Mouse (Mus musculus): ENCODE data around the gene Bmper. TPM values are rescaled to one million over a fixed set of nuclear protein-coding genes. Genes with fewer than 3 reads are reported as not detected.

Bmper gene
- polyA plus RNA-seq, 1 experiment from 2014 or later: 0.38 TPM

GRCm38 (mm10) chr9:23377831-23378730 lies 155.2 kb downstream of the Bmper start:
- Histone ChIP-seq H3K4me2 (no peak overlapping the region), H3K27ac (replicated peaks) (no peak overlapping the region), H3K9ac (no peak overlapping the region), H3K27me3 (no peaks in the 10 kb centered on the region), H3K4me3 (replicated peaks) (no peak overlapping the region), H3K9me3 (replicated peaks) (no peaks in the 10 kb centered on the region), H3K36me3 (replicated peaks) (no peaks in the 10 kb centered on the region), H3K4me1 (replicated peaks) (no peaks in the 10 kb centered on the region)
- 48% methylated on average over 5 of the region's 5 CpGs for WGBS (ENCODE audit: insufficient replicate concordance)
- no peak for ATAC-seq (ENCODE audit: insufficient read depth)

GRCm38 (mm10) chr9:23378731-23379170 lies 155.9 kb downstream of the Bmper start:
- no peak for ATAC-seq (ENCODE audit: insufficient read depth)
- Histone ChIP-seq H3K4me1 (replicated peaks) (no peaks in the 10 kb centered on the region), H3K4me3 (replicated peaks) (no peak overlapping the region), H3K9ac (no peak overlapping the region), H3K27ac (replicated peaks) (no peak overlapping the region), H3K9me3 (replicated peaks) (no peaks in the 10 kb centered on the region), H3K4me2 (no peak overlapping the region), H3K27me3 (no peaks in the 10 kb centered on the region), H3K36me3 (replicated peaks) (no peaks in the 10 kb centered on the region)
- 33% methylated on average over 6 of the region's 6 CpGs for WGBS (ENCODE audit: insufficient replicate concordance)

GRCm38 (mm10) chr9:23380171-23380835 lies 157.4 kb downstream of the Bmper start:
- WGBS (ENCODE audit: insufficient replicate concordance): 42% methylated on average over 5 of the region's 5 CpGs

GRCm38 (mm10) chr9:23383291-23383690 lies 160.4 kb downstream of the Bmper start:
- no peak overlapping the region for H3K9ac ChIP-seq
- H3K4me3 ChIP-seq (replicated peaks): no peak overlapping the region
- no peaks in the 10 kb centered on the region for H3K36me3 ChIP-seq (replicated peaks)
- no peak overlapping the region for H3K27ac ChIP-seq (replicated peaks)
- no peaks in the 10 kb centered on the region for H3K9me3 ChIP-seq (replicated peaks)
- whole genome bisulfite sequencing (ENCODE audit: insufficient replicate concordance): 56% methylated on average over 8 of the region's 8 CpGs
- no peaks in the 10 kb centered on the region for H3K4me1 ChIP-seq (replicated peaks)
- H3K27me3 ChIP-seq: no peaks in the 10 kb centered on the region
- ATAC-seq (ENCODE audit: insufficient read depth): no peak
- no peak overlapping the region for H3K4me2 ChIP-seq

More at GRCm38 (mm10) chr9:23380171-23380835, 157.4 kb downstream of the Bmper start:
- Histone ChIP-seq H3K36me3 (replicated peaks) (no peaks in the 10 kb centered on the region), H3K27me3 (no peaks in the 10 kb centered on the region), H3K4me1 (replicated peaks) (no peaks in the 10 kb centered on the region), H3K27ac (replicated peaks) (no peak overlapping the region), H3K4me2 (no peak overlapping the region), H3K4me3 (replicated peaks) (no peak overlapping the region), H3K9ac (no peak overlapping the region), H3K9me3 (replicated peaks) (no peaks in the 10 kb centered on the region)
- no peak for ATAC-seq (ENCODE audit: insufficient read depth)

DNA sequence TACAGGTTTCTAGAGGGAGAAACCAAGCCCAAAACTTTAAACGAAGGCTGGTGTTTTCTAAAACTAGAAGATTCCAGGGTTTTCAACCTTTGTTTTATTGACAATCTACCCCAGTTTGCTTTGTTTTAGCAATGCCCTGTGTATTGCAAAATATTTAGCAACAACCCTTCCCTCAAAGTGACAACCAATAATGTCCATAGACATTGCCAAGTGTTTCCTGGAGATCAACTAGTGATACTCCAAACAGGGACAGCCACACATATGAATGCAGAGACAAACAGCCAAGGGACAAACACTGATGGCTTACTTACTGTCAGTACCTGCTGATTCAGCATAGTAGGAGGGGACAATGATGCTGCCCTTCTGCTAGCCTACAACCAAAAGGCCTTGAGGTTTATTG lies 161.0 kb downstream of the Bmper start:
- Histone ChIP-seq H3K4me2 (no peak overlapping the region), H3K4me1 (replicated peaks) (no peaks in the 10 kb centered on the region), H3K36me3 (replicated peaks) (no peaks in the 10 kb centered on the region), H3K4me3 (replicated peaks) (no peak overlapping the region), H3K9me3 (replicated peaks) (no peaks in the 10 kb centered on the region), H3K9ac (no peak overlapping the region), H3K27me3 (no peaks in the 10 kb centered on the region), H3K27ac (replicated peaks) (no peak overlapping the region)
- 66% methylated on average over 1 of the region's 1 CpGs for WGBS (ENCODE audit: insufficient replicate concordance)
- ATAC-seq (ENCODE audit: insufficient read depth): no peak

GRCm38 (mm10) chr9:23384880-23385279 lies 162.0 kb downstream of the Bmper start:
- Histone ChIP-seq H3K9ac (no peak overlapping the region), H3K4me1 (replicated peaks) (no peaks in the 10 kb centered on the region), H3K36me3 (replicated peaks) (no peaks in the 10 kb centered on the region), H3K4me2 (no peak overlapping the region), H3K27me3 (no peaks in the 10 kb centered on the region), H3K27ac (replicated peaks) (no peak overlapping the region), H3K9me3 (replicated peaks) (no peaks in the 10 kb centered on the region), H3K4me3 (replicated peaks) (no peak overlapping the region)
- no peak for ATAC-seq (ENCODE audit: insufficient read depth)
- 55% methylated on average over 3 of the region's 3 CpGs for WGBS (ENCODE audit: insufficient replicate concordance)

DNA sequence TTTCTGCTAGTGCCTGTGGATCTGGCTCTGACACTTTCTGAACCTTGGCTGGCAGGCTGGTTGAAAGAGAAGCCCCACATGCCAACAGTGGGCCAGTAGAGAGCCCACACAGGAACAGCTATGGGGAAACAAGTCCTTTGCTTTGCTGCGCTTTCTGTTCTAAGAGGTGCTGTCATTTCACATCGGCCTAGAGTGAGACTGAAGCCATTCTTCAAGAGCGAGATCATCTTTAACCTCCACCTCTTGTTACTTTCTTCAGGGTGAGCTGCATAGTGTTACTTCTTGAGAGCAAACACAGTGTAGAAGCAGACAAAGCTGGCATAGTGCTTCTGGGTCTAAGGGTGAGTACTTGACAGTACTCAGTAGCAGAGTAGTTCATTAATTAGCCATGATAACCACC lies 163.3 kb downstream of the Bmper start:
- Histone ChIP-seq H3K4me1 (replicated peaks) (no peaks in the 10 kb centered on the region), H3K4me2 (no peak overlapping the region), H3K9ac (no peak overlapping the region), H3K9me3 (replicated peaks) (no peaks in the 10 kb centered on the region), H3K4me3 (replicated peaks) (no peak overlapping the region), H3K27ac (replicated peaks) (no peak overlapping the region), H3K36me3 (replicated peaks) (no peaks in the 10 kb centered on the region), H3K27me3 (no peaks in the 10 kb centered on the region)
- no peak for ATAC-seq (ENCODE audit: insufficient read depth)
- 45% methylated on average over 3 of the region's 3 CpGs for WGBS (ENCODE audit: insufficient replicate concordance)

DNA sequence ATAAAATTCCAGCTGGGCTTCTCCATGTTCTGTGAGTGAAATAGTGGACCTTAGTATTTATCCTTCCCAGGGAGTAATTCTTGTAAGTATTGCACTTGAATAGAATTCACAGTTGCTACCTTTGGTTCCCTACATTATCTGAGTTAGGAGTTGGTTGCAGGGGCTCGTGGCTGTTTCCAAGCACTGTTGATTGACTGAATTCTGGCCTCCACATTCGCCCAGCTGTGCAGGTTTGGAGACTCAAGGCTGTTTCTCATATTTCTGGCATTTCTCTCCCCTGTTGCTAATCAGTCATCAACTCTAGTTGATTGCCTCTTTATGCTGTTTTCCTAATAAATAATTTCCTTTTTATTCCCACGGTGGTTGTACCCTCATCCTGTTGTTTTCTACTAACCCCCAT lies 167.2 kb downstream of the Bmper start:
- no peaks in the 10 kb centered on the region for H3K27me3 ChIP-seq
- no peak overlapping the region for H3K4me2 ChIP-seq
- ATAC-seq (ENCODE audit: insufficient read depth): no peak
- no peak overlapping the region for H3K9ac ChIP-seq
- H3K9me3 ChIP-seq (replicated peaks): no peaks in the 10 kb centered on the region
- H3K4me1 ChIP-seq (replicated peaks): no peaks in the 10 kb centered on the region
- 33% methylated on average over 3 of the region's 3 CpGs for WGBS (ENCODE audit: insufficient replicate concordance)
- H3K27ac ChIP-seq (replicated peaks): no peak overlapping the region
- H3K4me3 ChIP-seq (replicated peaks): no peak overlapping the region
- no peaks in the 10 kb centered on the region for H3K36me3 ChIP-seq (replicated peaks)

DNA sequence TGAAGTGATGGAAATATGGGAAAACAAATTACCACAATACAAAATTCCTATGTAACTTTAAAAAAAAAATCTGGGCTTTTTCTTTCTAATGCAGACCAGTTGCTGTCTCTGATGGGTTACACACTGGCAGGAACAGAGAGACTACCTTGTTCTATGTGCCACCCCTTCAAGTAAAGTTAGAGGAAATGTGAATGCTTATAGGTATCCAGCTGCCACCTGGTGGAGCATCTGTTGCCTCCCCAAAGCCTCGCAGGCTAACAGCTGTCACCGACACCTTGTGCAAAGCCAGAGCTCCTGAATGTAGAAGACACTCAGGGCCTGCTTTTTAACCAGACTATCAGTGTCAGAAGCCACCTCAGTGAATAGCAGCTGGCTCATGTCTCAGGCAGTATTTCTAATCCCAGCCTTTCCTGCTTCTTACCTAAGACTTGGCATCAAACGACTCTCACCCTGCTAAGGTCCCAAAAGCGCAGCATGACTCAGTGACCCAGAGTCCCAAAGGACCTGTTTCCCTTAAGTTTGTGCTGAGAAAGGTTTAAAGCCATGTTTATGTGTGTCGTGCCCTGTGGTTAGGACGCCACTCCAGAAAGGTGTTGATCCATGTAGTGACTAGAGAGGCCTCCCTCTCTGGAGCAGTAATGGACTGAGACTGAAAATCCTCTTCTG lies 171.9 kb downstream of the Bmper start:
- Histone ChIP-seq H3K4me3 (replicated peaks) (no peak overlapping the region), H3K36me3 (replicated peaks) (no peaks in the 10 kb centered on the region), H3K27ac (replicated peaks) (no peak overlapping the region), H3K4me2 (no peak overlapping the region), H3K27me3 (no peaks in the 10 kb centered on the region), H3K9me3 (replicated peaks) (no peaks in the 10 kb centered on the region), H3K9ac (no peak overlapping the region), H3K4me1 (replicated peaks) (no peaks in the 10 kb centered on the region)
- no peak for ATAC-seq (ENCODE audit: insufficient read depth)
- 57% methylated on average over 6 of the region's 6 CpGs for WGBS (ENCODE audit: insufficient replicate concordance)

DNA sequence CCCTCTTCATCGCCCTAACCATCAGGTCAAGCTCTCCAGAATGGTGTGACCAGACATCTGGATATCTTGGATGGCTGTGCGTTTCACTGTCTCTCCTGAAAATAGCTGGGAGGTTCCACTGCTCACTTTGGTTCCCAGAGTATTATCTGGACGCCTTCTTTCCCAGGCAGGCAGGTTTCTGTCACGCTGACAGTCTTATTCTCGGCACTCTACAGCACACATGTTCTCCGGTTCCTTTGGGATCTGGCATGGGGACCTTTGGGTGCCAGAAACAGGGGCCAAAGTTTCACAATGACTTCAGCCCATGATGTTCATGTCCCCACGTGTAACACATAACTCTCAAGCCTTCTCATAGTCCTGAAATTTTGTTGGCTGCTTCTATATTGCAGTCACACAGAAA lies 173.3 kb downstream of the Bmper start:
- no peak for ATAC-seq (ENCODE audit: insufficient read depth)
- H3K27ac ChIP-seq (replicated peaks): no peak overlapping the region
- no peaks in the 10 kb centered on the region for H3K4me1 ChIP-seq (replicated peaks)
- no peaks in the 10 kb centered on the region for H3K36me3 ChIP-seq (replicated peaks)
- WGBS (ENCODE audit: insufficient replicate concordance): 65% methylated on average over 7 of the region's 7 CpGs
- no peak overlapping the region for H3K9ac ChIP-seq
- H3K4me3 ChIP-seq (replicated peaks): no peak overlapping the region
- H3K4me2 ChIP-seq: no peak overlapping the region
- H3K27me3 ChIP-seq: no peaks in the 10 kb centered on the region
- H3K9me3 ChIP-seq (replicated peaks): no peaks in the 10 kb centered on the region

- Histone ChIP-seq H3K27me3 (no peaks in the 10 kb centered on the region), H3K36me3 (replicated peaks) (no peaks in the 10 kb centered on the region), H3K4me3 (replicated peaks) (no peak overlapping the region), H3K27ac (replicated peaks) (no peak overlapping the region), H3K4me1 (replicated peaks) (no peaks in the 10 kb centered on the region), H3K9me3 (replicated peaks) (no peaks in the 10 kb centered on the region), H3K4me2 (no peak overlapping the region), H3K9ac (no peak overlapping the region)
- ATAC-seq (ENCODE audit: insufficient read depth): no peak
- WGBS (ENCODE audit: insufficient replicate concordance): 73% methylated on average over 3 of the region's 3 CpGs
These were observed 175.0 kb downstream of the Bmper start for GRCm38 (mm10) chr9:23397876-23398275.

All from liver, embryonic 15.5 days (tissue).